Mouse (Mus musculus) ES-CJ7 (cell line): ENCODE results near the gene Farp1.
A peak's percentile ranks its signal among the peaks of the same experiment; 100 is the strongest.

Experiments used
- DNase-seq: peaks from one replicate; pipeline ENCODE4 v3.0.0; 2011; ENCODE audit warnings: low read depth, low spot score

Farp1 gene

GRCm38 (mm10) chr14:121261229-121261879 lies 226.4 kb downstream of the Farp1 start:
- DNase-seq, result no peak

- DNase-seq, result no peak
These were observed 227.6 kb downstream of the Farp1 start for GRCm38 (mm10) chr14:121262606-121263005.

DNA sequence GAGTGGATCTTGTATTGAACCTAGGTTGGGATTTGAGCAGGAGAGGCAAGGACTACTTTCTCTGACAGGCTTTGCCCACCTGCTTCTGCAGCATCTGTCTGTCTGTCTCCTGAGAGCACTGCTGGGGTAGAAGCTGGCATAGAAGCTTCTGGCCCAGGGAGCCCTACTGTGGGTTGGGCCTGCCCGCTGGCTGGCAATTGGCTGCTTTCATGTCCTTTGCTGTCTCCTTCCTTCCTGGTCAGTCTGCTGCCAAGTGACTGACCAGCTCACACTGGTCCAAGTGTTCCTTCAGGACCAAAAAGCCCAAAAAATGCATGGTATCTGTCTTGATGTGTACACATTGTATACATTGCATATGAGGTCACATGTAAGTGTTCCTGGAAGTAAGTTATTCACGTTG lies 228.9 kb downstream of the Farp1 start:
- DNase-seq, result no peak

DNA sequence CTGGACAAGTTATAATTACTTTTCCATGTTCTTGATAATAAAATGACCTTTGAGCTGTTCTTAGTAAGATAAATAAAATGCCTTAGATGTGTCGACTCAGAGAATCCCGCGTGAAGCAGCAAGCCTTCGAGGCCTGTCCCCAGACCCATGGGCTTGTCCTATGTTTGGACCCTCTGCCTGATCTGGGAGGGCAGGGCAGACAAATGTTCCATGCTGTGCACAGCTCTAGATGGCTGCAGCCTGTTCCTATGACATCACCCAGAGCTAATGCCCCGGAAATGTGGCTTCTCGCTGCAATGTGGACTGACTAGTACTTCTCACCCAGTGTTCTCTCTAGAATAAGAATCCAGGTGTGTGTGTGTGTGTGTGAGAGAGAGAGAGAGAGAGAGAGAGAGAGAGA lies 229.5 kb downstream of the Farp1 start:
- no peak for DNase-seq

DNA sequence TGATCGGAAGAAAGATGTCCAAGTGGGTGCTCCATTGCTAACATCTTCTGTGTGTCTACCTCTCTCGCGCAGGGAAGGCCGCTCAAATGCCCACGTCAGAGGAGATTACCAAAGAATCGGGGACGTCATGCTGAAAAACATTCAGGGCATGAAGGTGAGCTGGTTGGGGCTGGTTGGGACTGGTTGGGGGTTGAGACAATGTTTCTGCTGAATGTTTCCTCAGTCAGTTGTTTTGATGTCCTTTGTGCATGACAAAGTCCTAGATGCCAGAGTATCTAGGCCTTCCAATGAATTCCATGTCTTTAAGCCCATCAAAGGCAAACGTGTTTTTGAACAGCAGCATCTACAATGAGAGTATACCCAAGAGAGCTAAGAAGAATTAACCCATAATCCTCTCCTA lies 232.8 kb downstream of the Farp1 start:
- DNase-seq, result peak; percentile 48

DNA sequence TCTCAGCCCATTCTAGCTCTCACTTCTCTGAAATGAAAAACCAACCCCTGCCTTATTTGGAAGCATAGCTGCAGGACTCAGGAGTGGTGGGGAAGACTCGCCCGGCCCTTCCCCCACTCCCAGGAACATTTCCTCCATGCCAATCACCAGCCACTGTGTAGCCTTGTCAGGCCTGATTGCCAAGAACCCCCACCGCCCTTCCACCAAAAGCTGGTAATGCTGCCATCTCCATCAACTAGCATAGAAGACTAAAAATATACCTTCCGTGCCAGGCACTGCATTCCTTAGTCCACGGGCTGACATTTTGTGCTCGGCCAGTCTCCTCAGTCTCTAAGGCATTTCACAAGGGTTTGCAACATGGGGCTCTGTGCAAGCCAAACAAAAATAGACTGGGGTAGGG lies 235.5 kb downstream of the Farp1 start:
- no peak for DNase-seq

DNA sequence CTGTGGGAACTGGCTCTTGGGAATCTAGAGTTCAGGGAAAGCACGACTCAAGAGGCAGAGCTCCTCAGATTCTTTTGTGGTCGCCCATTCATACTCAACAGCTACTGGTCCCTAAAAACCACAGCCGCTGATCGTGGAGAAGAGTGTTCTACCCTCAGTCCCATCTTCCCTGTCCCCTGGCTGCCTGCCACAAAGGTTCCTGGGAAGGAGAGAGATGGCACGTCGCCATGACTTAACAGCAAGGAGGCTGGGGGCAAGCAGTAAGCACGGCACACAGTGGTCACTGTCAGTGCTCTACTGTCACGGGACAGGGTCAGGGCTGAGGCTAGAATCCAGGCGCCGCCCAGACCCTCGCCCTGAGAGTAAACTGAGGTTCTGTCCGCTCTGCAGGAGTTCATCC lies 240.0 kb downstream of the Farp1 start:
- DNase-seq, result no peak

DNA sequence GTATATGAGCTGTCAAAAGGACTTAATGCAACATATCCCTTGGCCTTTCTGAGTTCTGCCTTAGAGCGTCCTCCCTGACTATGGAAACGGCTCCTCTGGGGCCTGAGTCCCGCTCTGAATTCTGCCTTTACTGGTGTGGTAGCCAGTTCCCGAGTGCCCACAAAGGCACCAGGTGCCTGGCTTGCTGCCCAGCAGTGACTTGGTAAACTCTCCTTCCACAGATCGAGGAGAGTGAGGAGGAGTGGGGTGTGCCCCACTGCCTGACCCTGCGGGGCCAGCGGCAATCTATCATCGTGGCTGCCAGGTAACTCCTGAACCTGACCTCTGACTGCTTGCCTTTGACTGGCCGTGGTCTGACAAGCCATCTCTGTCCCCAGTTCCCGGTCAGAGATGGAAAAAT lies 241.0 kb downstream of the Farp1 start:
- DNase-seq, result no peak

- DNase-seq, result peak; percentile 68
These were observed 244.1 kb downstream of the Farp1 start for GRCm38 (mm10) chr14:121279106-121279505.

DNA sequence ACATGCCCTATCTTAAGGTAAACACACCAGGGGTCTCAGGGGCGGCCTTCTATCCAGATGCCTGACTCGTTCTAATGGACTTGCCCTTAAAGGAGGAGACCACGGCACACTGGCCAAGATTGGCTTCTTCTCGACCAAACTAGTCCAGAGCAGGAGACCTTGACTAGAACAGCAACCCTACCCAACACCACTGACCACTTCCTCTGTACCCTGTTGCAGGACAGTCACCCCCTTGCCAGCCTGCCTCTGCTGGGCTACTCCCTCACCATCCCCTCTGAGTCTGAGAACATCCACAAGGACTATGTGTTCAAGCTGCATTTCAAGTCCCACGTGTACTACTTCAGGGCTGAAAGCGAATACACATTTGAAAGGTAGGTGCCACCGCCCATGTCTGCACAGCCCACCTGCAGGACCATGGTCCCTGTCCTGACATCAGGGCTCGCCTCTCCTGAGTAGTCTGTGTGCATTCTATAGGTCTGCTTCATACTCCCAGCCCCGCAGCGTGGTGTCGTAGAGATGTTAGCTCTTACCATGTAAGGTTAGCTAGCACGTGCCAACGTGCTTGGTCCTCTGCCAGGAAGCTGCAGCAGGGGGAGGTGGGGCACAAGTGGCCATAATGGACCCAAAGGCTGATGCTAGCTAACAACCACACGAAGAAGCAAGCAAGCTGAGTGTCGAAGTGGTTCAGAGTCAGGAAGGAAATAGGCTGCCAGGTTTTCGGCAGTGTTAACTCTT lies 245.8 kb downstream of the Farp1 start:
- no peak for DNase-seq

GRCm38 (mm10) chr14:121281336-121281710 lies 246.3 kb downstream of the Farp1 start:
- DNase-seq, result no peak

GRCm38 (mm10) chr14:121285379-121286120 lies 250.6 kb downstream of the Farp1 start:
- DNase-seq, result no peak

GRCm38 (mm10) chr14:121291881-121292280 lies 256.9 kb downstream of the Farp1 start:
- DNase-seq, result no peak

- DNase-seq, result no peak
These were observed 257.4 kb downstream of the Farp1 start for GRCm38 (mm10) chr14:121292391-121292790.

DNA sequence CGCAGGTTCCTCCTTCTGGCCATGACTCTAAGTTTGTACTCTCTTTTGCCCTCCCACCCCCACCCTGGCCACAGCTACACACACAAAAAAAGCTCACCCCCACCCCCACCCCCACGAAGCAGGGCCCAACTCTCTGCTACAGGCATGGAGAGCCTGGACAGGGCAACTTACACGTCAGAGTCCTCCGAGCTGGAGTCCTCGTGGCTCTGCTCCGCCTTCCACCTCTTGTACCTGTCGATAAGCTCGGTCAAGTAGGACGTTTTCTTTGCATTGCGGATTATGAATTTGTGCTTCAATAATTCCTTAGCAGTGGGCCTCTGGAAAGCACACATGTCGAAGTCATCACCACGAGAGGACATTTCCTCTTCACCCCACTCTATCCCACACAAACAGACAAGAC lies 259.5 kb downstream of the Farp1 start:
- no peak for DNase-seq

DNA sequence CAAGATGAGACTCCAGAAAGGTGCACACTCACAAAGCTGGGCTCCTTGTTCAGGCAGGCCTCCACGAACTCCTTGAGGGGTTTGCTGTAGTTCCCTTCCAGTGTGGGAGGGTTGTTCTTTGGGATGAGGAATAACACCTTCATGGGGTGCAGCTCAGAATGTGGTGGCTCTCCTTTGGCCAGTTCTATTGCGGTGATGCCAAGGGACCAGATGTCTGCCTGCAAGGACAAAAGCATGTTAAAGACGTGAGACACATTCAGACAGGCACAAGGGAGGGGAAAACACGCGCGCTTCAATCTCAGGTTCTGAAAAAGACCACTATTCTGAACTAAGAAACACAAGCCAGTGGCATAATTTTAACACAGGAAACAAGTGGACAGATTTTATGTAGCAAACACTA lies 262.1 kb downstream of the Farp1 start:
- DNase-seq, result no peak

DNA sequence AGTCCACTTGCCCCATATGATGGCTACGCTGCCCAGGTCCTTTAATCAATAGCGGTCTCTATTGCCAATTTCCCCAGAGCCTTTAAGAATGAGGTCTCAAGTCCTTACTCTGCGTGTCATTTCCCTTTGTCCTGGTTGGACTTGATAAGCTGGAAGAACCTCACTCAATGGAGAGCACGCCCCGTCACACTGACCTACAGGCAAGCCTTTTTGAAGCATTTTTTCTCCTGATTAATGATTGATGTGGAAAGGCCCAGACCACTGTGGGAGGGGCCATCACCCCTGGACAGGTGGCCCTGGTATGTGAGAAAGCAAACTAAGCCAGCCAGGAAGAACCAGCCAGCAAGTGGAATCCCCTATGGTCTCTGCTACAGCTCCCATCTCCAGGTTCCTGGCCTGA lies 263.5 kb downstream of the Farp1 start:
- no peak for DNase-seq

DNA sequence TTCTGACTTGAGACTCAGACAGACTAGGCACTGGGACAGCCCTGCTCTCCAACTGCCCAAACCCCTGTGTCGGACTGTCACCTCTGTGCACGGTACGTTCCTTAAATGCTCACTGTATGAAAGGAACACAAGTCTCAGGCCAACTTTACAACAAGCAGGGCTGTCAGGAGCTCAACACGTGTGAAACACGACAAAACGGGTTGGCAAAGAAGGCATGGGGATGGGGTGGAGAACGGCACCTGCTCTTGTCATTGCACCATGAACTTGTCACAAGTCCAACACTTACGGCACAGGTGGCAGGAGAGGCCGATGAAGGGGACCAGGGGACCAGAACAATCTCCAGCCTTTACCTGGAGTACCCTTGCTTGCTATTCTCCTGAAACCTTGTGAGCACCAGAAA lies 264.1 kb downstream of the Farp1 start:
- no peak for DNase-seq

- no peak for DNase-seq
These were observed 269.5 kb downstream of the Farp1 start for GRCm38 (mm10) chr14:121304523-121304922.

DNA sequence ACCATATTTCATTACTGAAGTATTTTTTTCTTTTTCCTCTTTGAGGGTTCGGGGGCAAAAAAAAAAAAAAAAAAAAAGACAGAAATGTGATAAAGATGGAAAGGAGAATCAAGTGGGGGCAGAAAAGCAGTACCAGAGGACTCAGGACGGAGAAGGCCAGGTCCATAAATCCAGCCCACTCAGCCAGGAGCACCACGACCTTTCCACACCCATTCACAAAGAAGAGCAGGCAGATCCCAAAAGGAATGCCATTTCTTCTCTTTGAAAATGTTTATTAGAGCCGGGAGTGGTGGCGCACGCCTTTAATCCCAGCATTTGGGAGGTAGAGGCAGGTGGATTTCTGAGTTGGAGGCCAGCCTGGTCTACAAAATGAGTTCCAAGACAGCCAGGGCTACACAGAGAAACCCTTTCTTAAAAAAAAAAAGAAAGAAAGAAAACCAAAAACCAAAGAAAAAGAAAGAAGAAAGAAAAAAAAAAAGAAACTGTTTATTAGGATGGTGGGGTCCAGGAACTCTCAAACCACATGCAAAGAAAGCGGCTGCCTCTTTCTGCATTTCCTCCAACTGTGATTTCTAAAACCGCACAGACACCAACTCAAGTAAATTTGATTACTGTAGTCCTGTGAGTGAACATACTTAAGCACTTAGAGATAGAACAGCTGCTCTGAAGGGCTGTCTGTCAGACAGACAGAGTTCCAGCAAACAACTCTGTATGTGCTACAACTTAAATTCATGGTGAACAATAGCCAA lies 270.5 kb downstream of the Farp1 start:
- peak; percentile 51 for DNase-seq

DNA sequence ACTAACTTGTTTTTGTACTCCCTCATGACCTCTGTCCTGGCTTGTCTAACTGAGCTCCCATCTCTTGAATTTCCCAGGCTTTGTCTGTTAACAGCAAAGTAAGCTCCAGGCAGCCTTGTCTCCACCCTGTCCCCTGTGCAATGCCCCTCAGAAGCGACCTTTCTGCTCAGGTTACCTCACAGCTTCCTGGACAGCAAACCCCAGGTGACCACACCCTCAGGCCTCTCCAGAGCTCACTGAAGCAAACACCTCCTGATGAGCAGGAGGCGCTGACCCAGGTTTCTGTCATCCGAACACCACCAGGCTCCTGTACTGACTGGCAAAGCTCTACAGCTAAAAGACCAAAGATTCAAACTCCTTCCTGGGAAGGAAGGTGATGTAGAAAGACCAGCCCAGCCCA lies 274.9 kb downstream of the Farp1 start:
- DNase-seq, result peak; percentile 46
